Mouse (Mus musculus) ovary, adult 2 months (tissue): ENCODE measurements around the gene Gm614. TPM values are rescaled to one million over a fixed set of nuclear protein-coding genes. Genes with fewer than 3 reads are reported as not detected.

ENCODE experiments used
- polyA plus RNA-seq: library from polyadenylated mRNA; depleted of rRNA; stranded (reverse); fragments of >200 nt; gene quantifications from 2 replicates; pipeline ENCODE4 v1.2.3, GENCODE M21; 2012; rRNA removed

The Gm614 gene
- not detected in 2 replicates for polyA plus RNA-seq

DNA sequence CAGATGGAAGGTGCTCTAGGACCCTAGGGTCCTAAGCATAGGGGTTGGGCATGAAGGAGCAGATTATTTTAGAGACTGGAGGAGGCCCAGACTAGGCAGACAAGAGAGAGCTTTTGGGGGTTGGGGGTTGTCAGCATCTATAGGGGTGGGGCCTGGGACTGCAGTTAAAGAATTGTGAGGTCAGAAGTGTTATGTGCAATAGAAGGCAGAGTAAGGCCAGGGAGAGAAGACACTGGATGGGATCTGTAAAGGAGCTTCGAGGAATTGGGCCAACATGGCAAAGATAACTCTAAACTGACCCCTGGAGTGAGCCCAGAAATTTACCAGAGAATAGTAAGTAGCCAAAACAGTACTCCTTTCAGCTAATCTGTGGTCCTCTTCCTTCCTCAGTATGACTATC, at the start of gene Gm614:
Gene Gm614 (minus strand): TSS at position 101 of the 400 bp plus-strand sequence.

DNA sequence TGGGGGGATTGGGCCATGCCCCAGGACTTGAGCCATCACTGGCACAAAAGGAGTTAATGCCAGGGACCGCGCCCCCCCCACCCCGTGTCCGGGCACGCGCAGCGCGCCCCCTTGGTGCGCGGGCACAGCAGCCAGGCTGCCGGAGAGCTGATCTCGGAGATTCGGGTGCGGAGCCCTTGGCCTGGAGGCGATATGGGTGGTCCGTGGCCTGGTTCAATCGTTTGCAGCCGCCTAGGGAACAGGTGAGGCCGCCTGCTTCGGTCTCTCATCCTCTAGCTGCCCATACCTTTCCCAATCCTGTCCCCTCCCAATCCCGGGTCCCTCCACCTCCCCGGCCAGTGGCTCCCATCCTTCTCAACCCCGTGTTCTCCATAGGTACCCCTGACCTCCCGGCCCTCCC, 35.3 kb upstream of the Gm614 start, which contains the start of gene Nlgn3:
Gene Nlgn3 (plus strand): TSS at position 114 of the 400 bp plus-strand sequence.

DNA sequence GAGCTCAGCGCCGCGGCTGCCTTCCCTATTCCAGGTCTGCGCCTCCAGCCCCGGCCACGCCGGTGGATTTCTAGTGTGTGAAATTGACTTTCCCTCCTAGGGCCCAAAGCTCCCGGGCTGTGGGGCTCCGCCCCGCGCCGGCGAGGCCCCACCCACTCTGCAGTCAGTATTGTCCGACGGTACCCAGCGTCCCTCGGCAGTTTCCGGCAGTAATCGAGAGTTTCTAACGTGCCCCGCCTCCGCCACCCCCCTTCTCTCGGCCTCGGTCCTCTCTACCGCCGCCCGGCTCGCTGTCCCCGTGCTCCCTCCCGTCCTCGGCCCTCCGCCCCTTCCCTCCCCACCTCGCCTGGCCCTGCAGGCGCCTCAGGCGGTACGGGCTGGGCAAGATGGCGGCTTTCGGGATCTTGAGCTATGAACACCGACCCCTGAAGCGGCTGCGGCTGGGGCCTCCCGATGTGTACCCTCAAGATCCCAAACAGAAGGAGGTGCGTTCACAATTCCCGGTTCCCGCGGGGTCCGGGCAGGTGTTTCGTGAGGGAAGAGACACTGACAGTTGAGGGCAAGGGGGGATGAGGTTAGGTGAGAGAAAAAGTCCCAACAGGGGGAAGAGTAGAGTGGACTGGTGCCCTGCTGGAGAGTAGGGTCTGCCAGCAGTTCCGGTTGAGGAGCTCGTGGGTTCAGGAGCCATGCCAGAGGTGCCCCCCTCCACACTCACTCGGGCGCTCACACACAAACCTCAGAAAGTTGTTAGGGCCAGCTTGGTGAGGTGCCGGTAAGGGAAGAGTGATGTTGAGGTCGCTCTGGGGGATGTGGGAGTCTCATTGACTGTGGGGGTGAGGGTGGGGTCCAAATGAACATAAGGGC, 10.3 kb upstream of the Gm614 start, which contains the start of gene Med12:
Gene Med12 (plus strand): TSS at position 156 of the 864 bp plus-strand sequence.

DNA sequence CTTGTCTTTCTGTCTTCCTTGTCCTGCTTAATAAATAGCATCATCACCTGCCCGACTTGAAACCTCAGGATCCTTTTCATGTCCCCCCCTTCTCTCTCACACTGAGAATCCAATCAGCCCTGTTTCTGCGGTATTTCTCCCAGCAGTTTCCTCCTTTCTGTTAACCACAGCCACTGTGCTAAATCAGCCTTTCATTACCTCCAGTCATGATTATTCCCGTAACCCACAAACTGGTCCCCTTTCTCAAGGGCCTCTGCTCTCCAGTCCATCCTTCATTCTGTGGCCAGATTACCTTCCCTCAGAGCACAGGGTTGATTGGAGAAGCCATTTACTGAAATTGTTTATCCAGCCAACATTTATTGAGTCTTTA, 4.9 kb upstream of the Gm614 start, which contains the start of gene Gm20489:
Gene Gm20489 (minus strand): TSS at position 269 of the 370 bp plus-strand sequence.

DNA sequence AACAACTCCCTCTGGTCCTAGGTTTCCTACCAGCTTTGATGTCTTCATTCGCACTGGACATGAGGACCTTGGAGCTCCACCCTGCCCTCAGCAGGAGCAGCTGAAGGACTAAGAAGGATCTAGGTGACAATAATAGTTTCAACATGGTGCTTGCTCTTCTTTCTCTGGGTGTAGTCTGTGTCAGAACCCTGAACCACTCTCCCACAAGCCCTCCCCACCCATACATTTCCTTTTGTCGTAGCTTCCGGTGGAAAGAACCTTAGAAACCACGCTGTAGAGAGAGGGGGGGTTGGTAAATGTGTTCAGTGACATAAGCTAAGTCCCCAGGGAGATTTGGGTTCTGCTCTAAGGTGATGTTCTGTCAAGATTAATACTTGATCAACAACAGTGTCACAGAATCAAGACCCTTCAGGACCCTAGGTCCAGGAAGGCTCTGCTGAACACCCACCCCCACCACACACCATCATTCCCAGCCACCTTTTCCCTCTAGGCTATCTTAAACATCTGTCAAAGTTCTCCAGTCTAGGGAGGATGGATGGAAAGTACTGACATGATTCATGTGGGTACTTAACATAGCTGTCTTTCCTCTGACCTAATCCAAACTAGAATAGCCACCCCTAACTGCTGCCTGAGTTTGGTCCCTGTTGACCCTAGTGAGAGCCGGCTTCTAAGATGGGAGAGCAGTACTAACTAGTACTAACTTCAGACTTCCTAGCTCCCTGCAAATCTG, 4.4 kb upstream of the Gm614 start, which contains the start of gene Il2rg:
Gene Il2rg (minus strand): TSS at position 231 of the 730 bp plus-strand sequence.

DNA sequence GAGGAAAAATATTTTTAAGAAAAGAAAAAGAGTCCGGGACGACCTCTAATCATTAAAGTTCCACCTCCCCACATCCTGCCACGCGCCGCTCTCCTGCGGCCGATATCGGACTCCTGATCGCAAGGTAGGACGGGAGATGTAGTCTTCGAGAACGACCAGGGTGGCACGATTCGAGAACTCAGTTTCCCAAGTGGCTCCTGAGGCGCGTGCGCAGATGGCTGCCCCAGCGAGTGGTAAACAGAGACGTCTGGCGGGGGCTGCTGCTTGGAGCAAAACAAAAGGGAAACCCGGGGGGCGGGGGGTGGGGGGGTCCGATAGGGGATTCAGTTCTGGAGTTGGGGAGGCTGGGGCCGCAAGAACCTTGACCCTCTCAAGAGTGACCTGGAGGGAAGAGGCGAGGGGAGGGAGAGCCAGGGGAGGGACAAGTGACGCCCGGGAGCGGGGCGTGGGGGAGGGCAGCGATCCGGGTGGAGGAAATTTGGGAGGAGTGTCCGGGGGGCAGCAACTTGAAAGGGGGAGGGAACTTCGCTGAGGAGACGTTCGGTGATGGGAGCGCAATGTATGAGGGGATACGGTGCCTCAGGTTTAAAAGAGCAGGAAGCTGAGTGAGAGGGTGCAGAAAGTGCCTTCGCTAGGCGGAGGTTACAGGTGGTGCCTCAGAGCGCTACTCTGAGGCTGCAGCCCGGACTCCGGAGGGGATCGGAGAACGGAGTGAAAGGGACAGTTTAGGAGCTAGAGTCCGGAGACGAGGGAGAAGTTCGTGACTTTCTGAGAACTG, 9.7 kb downstream of the Gm614 start, which contains the start of gene Foxo4:
Gene Foxo4 (plus strand): TSS at position 577 of the 778 bp plus-strand sequence.

DNA sequence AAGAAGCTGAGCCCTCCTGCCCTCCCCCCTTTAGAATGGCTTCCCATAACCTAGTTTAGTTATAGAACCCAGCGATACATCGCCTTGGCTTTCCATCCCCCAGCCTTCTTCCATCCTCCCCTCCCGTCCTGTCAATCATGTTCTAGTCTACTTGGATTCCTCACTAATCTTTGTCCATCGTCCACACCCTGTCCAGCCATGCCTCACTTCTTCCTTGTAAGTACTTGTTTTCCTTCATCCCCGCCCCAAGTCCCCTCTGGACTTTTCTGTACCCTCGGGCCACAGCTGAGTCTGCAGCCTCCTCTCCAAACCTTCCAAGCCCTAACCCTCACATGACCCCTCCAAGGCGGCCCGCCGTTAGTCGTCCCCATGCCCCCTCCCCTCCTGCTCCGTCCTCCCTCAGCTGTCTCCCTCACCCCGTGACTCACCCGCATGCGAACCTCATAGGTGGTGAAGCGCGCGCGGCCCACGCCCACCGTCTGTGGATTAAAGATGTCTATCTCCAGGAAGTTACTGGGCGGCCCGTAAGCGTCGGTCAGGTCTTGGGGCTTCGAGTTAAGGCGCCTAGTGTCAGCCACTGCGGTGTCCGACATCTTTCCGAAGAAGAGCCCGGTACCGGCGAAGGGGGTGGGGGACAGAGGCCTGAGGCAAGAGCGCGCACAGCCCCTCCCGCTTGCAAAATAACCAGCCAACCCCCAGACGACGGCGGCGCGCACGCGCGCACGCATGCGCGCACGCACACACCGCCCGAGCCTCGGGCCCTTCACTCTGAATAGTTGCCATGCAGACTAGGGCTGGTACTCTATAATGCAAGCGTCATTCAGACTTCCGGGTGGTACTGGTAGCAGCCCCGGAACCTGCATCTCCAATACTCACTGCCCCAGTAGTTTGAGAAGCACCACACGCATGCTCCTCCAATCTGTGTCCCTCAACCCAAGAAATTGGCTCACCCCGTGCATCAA, 41.7 kb downstream of the Gm614 start, which contains the start of gene Snx12:
Gene Snx12 (minus strand): TSS at position 730 of the 962 bp plus-strand sequence.

Other genes starting within 250 kb of the Gm614 start
- not detected in 2 replicates for gene Tex11, start 204.3 kb downstream of the Gm614 start, polyA plus RNA-seq
- 3.9 and 5.6 TPM in 2 replicates for gene Slc7a3, start 178.0 kb downstream of the Gm614 start, polyA plus RNA-seq
- 10.1 and 11.9 TPM in 2 replicates for gene Snx12, start 41.4 kb downstream of the Gm614 start, polyA plus RNA-seq
- 47.3 and 51.5 TPM in 2 replicates for gene Foxo4, start 9.5 kb downstream of the Gm614 start, polyA plus RNA-seq
- gene Il2rg, start 4.3 kb upstream of the Gm614 start, polyA plus RNA-seq = 5.0 and 6.7 TPM in 2 replicates
- gene Gm20489, start 5.0 kb upstream of the Gm614 start, polyA plus RNA-seq = not detected in 2 replicates
- 105 and 201 TPM in 2 replicates for gene Med12, start 10.0 kb upstream of the Gm614 start, polyA plus RNA-seq
- 0.42 and 0.56 TPM in 2 replicates for gene Nlgn3, start 35.2 kb upstream of the Gm614 start, polyA plus RNA-seq
- gene Gjb1, start 112.4 kb upstream of the Gm614 start, polyA plus RNA-seq = 4.3 and 4.8 TPM in 2 replicates
- gene Zmym3, start 156.9 kb upstream of the Gm614 start, polyA plus RNA-seq = 83.2 and 114 TPM in 2 replicates
- 116 and 152 TPM in 2 replicates for gene Nono, start 165.3 kb upstream of the Gm614 start, polyA plus RNA-seq
- gene Itgb1bp2, start 185.1 kb upstream of the Gm614 start, polyA plus RNA-seq = 0.23 TPM in 1 of 2 replicates, not detected in the other